Mouse (Mus musculus) stomach, embryonic 14.5 days (tissue): ENCODE results near the gene Slc16a12. TPM values are rescaled to one million over a fixed set of nuclear protein-coding genes. Genes with fewer than 3 reads are reported as not detected.

Source experiments
- ATAC-seq: fragments of 200-750 bp; cut with Nextera tagmentation; 2 replicates; pipeline ENCODE4 v1.8.0; 2017; ENCODE audit warnings: low read depth, moderate TSS enrichment; ENCODE audit not compliant: insufficient number of reproducible peaks, insufficient read depth, low FRiP score
- H3K27ac ChIP-seq: fragments of 300-500 bp; sonication (generic); 2 replicates; pipeline ENCODE4 v1.5.1; 2014; ENCODE audit warnings: mild to moderate bottlenecking, low read length, moderate library complexity, mixed read lengths
- H3K27me3 ChIP-seq: fragments of 300-500 bp; sonication (generic); 2 replicates; pipeline ENCODE4 v1.6.1; 2014; ENCODE audit warnings: low read length, control low read depth, mixed read lengths; ENCODE audit not compliant: control insufficient read depth, insufficient read depth
- H3K36me3 ChIP-seq: fragments of 300-500 bp; sonication (generic); 2 replicates; pipeline ENCODE4 v1.6.1; 2014; ENCODE audit warnings: mild to moderate bottlenecking, control low read depth, low read length, moderate library complexity, mixed read lengths; ENCODE audit not compliant: control insufficient read depth, insufficient read depth
- H3K4me1 ChIP-seq: fragments of 300-500 bp; sonication (generic); 2 replicates; pipeline ENCODE4 v1.6.1; 2014; ENCODE audit warnings: low read length, control low read depth, mixed read lengths; ENCODE audit not compliant: control insufficient read depth, insufficient read depth
- H3K4me2 ChIP-seq: fragments of 300-500 bp; sonication (generic); replicated peaks from 2 replicates; pipeline ENCODE4 v1.6.1; 2014; ENCODE audit warnings: low read depth, low read length, control low read depth
- H3K4me3 ChIP-seq: fragments of 300-500 bp; sonication (generic); 2 replicates; pipeline ENCODE4 v1.5.1; 2014; ENCODE audit warnings: low read depth, low read length, control low read depth
- H3K9ac ChIP-seq: fragments of 300-500 bp; sonication (generic); replicated peaks from 2 replicates; pipeline ENCODE4 v1.6.1; 2014; ENCODE audit warnings: low read depth, mild to moderate bottlenecking, control low read depth, low read length, moderate library complexity, mixed read lengths
- H3K9me3 ChIP-seq: fragments of 300-500 bp; sonication (generic); 2 replicates; pipeline ENCODE4 v1.6.1; 2016; ENCODE audit warnings: low read depth, low read length, control low read depth; ENCODE audit not compliant: control insufficient read depth
- WGBS: fragments of 180-500 bp; shearing (Covaris S2); extraction: QIAGEN DNeasy Blood & Tissue Kit; methylation state at CpG from one replicate; pipeline ENCODE4 v1.1.7; 2014; 5-methylcytosine and 5-hydroxymethylcytosine counted together
- microRNA-seq: library from miRNA; unstranded; fragments of <30 nt; microRNA quantifications from one replicate; pipeline ENCODE4, GENCODE M21; 2016
- polyA plus RNA-seq: library from polyadenylated mRNA; unstranded; fragments of >200 nt; fragmentation: Nextera tagmentation; extraction: Ambion mirVana; gene quantifications from 2 replicates; pipeline ENCODE4 v1.2.1, GENCODE M21; 2014

Gene Slc16a12
- polyA plus RNA-seq, 1 experiment from 2014 or later: 2.7 TPM

GRCm38 (mm10) chr19:34627496-34627895 is 119.6 kb downstream of the Slc16a12 start:
- Histone ChIP-seq H3K27me3 (no peaks in the 10 kb centered on the region), H3K9ac (no peak overlapping the region), H3K36me3 (no peaks in the 10 kb centered on the region), H3K9me3 (no peaks in the 10 kb centered on the region), H3K4me3 (no peak overlapping the region), H3K4me2 (no peak overlapping the region), H3K4me1 (no peaks in the 10 kb centered on the region), H3K27ac (no peak overlapping the region)
- 60% methylated on average over 2 of the region's 2 CpGs for WGBS
- no peak for ATAC-seq

GRCm38 (mm10) chr19:34624663-34625062 is 122.4 kb downstream of the Slc16a12 start:
- no peak overlapping the region for H3K4me2 ChIP-seq
- no peaks in the 10 kb centered on the region for H3K4me1 ChIP-seq
- H3K9me3 ChIP-seq: no peaks in the 10 kb centered on the region
- 81% methylated on average over 4 of the region's 4 CpGs for WGBS
- no peak for ATAC-seq
- H3K27ac ChIP-seq: no peak overlapping the region
- no peaks in the 10 kb centered on the region for H3K27me3 ChIP-seq
- H3K36me3 ChIP-seq: no peaks in the 10 kb centered on the region
- no peak overlapping the region for H3K9ac ChIP-seq
- H3K4me3 ChIP-seq: no peak overlapping the region

GRCm38 (mm10) chr19:34623781-34624180 is 123.3 kb downstream of the Slc16a12 start:
- 90% methylated on average over 6 of the region's 6 CpGs for WGBS
- H3K4me1 ChIP-seq: no peaks in the 10 kb centered on the region

GRCm38 (mm10) chr19:34620871-34621270 is 126.2 kb downstream of the Slc16a12 start:
- Histone ChIP-seq H3K9me3 (no peaks in the 10 kb centered on the region), H3K4me3 (no peak overlapping the region), H3K9ac (no peak overlapping the region), H3K27me3 (no peaks in the 10 kb centered on the region), H3K4me1 (no peaks in the 10 kb centered on the region), H3K4me2 (no peak overlapping the region), H3K27ac (no peak overlapping the region), H3K36me3 (no peaks in the 10 kb centered on the region)
- WGBS: 83% methylated on average over 5 of the region's 5 CpGs
- no peak for ATAC-seq

More at GRCm38 (mm10) chr19:34623781-34624180, 123.3 kb downstream of the Slc16a12 start:
- Histone ChIP-seq H3K27ac (no peak overlapping the region), H3K9me3 (no peaks in the 10 kb centered on the region), H3K27me3 (no peaks in the 10 kb centered on the region), H3K9ac (no peak overlapping the region), H3K4me2 (no peak overlapping the region), H3K4me3 (no peak overlapping the region), H3K36me3 (no peaks in the 10 kb centered on the region)
- no peak for ATAC-seq

Small RNA genes within 50 kb of the gene (microRNA-seq; reads per million reads assigned to microRNA genes)
- gene Gm27476: not detected

Other genes starting within 250 kb of the Slc16a12 start
- 35.3 and 36.4 TPM in 2 replicates for gene Lipa, start 219.8 kb downstream of the Slc16a12 start, polyA plus RNA-seq
- 6.5 and 7.5 TPM in 2 replicates for gene Ifit2, start 196.6 kb downstream of the Slc16a12 start, polyA plus RNA-seq
- 0.53 and 0.78 TPM in 2 replicates for gene Ifit3, start 163.8 kb downstream of the Slc16a12 start, polyA plus RNA-seq
- gene Ifit1bl1, start 145.3 kb downstream of the Slc16a12 start, polyA plus RNA-seq: 0.18 TPM in 1 of 2 replicates, not detected in the other
- gene Ifit3b, start 139.3 kb downstream of the Slc16a12 start, polyA plus RNA-seq: 0.36 TPM in 1 of 2 replicates, not detected in the other
- gene Ifit1bl2, start 106.5 kb downstream of the Slc16a12 start, polyA plus RNA-seq: not detected in 2 replicates
- 0.28 and 0.54 TPM in 2 replicates for gene Ifit1, start 106.4 kb downstream of the Slc16a12 start, polyA plus RNA-seq
- 9.6 and 10.0 TPM in 2 replicates for gene Pank1, start 132.2 kb upstream of the Slc16a12 start, polyA plus RNA-seq
- gene Kif20b, start 175.1 kb upstream of the Slc16a12 start, polyA plus RNA-seq: 71.4 and 77.5 TPM in 2 replicates